Mouse (Mus musculus) adrenal gland, postnatal 36 days (tissue): ENCODE data around the gene Tuba1c. TPM values are rescaled to one million over a fixed set of nuclear protein-coding genes. Genes with fewer than 3 reads are reported as not detected.

Source experiments
- DNase-seq, 2 experiments: peaks; one replicate each; pipeline ENCODE4 v3.0.0; 2021; ENCODE audit warnings: mixed read lengths in 1 of 2
- long read RNA-seq, 2 experiments: library from polyadenylated mRNA; stranded (forward); transcript quantifications; one replicate each; pipeline ENCODE4 v2.0.0; 2021; ENCODE audit warnings: borderline sequencing depth in 2 of 2
- total RNA-seq, 2 experiments: library from RNA; stranded (reverse); gene quantifications; 2 replicates each; pipeline ENCODE4 v1.2.3; 2021

Tuba1c gene
- 100 to 1,000 TPM; 272 to 276 TPM for total RNA-seq
- long read RNA-seq, experiment 1, transcript Tuba1c-201 (4 exons, 1,982 nt) = major isoform, 179 of 296 reads
- long read RNA-seq, experiment 1, partial matches to known transcripts = 112 of 296 reads
- long read RNA-seq, experiment 1, other reads (novel, unspliced or antisense) = 4 of 296 reads
- long read RNA-seq, experiment 2, transcript Tuba1c-201 (4 exons, 1,982 nt) = major isoform, 60 of 88 reads
- long read RNA-seq, experiment 2, partial matches to known transcripts = 22 of 88 reads
- long read RNA-seq, experiment 2, other reads (novel, unspliced or antisense) = 5 of 88 reads

GRCm38 (mm10) chr15:99029619-99030584 lies at the start of gene Tuba1c:
Gene Tuba1c (plus strand): TSS chr15:99029891.
- peak; percentile 97 to 98 for DNase-seq

- no peak for DNase-seq
These were observed 49.6 kb upstream of the Tuba1c start for GRCm38 (mm10) chr15:98980012-98980614.

- peak in 1 of 2 experiments; percentile 38 for DNase-seq
These were observed 47.6 kb upstream of the Tuba1c start for GRCm38 (mm10) chr15:98982100-98982499.

- DNase-seq = no peak
These were observed 46.1 kb upstream of the Tuba1c start for GRCm38 (mm10) chr15:98983431-98984081.

- DNase-seq = no peak
These were observed 45.0 kb upstream of the Tuba1c start for GRCm38 (mm10) chr15:98984681-98985080.

- peak; percentile 83 to 86 for DNase-seq
These were observed 44.3 kb upstream of the Tuba1c start for GRCm38 (mm10) chr15:98985240-98985981.

- no peak for DNase-seq
These were observed 43.5 kb upstream of the Tuba1c start for GRCm38 (mm10) chr15:98985982-98986715.

- no peak for DNase-seq
These were observed 42.5 kb upstream of the Tuba1c start for GRCm38 (mm10) chr15:98987077-98987630.

GRCm38 (mm10) chr15:98987661-98988181 lies 42.0 kb upstream of the Tuba1c start:
- no peak for DNase-seq

- no peak for DNase-seq
These were observed 40.9 kb upstream of the Tuba1c start for GRCm38 (mm10) chr15:98988787-98989186.

GRCm38 (mm10) chr15:98989701-98990430 lies 39.8 kb upstream of the Tuba1c start:
- DNase-seq = no peak

- DNase-seq = no peak
These were observed 38.8 kb upstream of the Tuba1c start for GRCm38 (mm10) chr15:98990669-98991539.

GRCm38 (mm10) chr15:98991540-98992050 lies 38.1 kb upstream of the Tuba1c start:
- no peak for DNase-seq

- peak; percentile 45 to 59 for DNase-seq
These were observed 37.4 kb upstream of the Tuba1c start for GRCm38 (mm10) chr15:98992086-98992912.

GRCm38 (mm10) chr15:98993093-98993793 lies 36.4 kb upstream of the Tuba1c start:
- DNase-seq = peak; percentile 97 to 98

GRCm38 (mm10) chr15:98993865-98994264 lies 35.8 kb upstream of the Tuba1c start:
- peak; percentile 90 to 92 for DNase-seq
